Mouse (Mus musculus) layer of hippocampus, postnatal 10 days (tissue): ENCODE results near the gene Ankrd40. TPM values are rescaled to one million over a fixed set of nuclear protein-coding genes. Genes with fewer than 3 reads are reported as not detected.

Experiments
- DNase-seq, 2 experiments: peaks; one replicate each; pipeline ENCODE4 v3.0.0; 2021; ENCODE audit warnings: low spot score in 2 of 2
- long read RNA-seq: library from polyadenylated mRNA; stranded (forward); transcript quantifications from one replicate; pipeline ENCODE4 v2.0.0, GENCODE M21; 2023
- total RNA-seq, 2 experiments: library from RNA; stranded (reverse); gene quantifications; 2 replicates each; pipeline ENCODE4 v1.2.3; 2021

Ankrd40 gene
- total RNA-seq: 10 to 100 TPM; 74.1 to 83.6 TPM
- long read RNA-seq, transcript Ankrd40-203 (5 exons, 3,487 nt): major isoform, 65 of 78 reads
- long read RNA-seq, partial matches to known transcripts: 4 of 78 reads
- long read RNA-seq, other reads (novel, unspliced or antisense): 6 of 78 reads

DNA sequence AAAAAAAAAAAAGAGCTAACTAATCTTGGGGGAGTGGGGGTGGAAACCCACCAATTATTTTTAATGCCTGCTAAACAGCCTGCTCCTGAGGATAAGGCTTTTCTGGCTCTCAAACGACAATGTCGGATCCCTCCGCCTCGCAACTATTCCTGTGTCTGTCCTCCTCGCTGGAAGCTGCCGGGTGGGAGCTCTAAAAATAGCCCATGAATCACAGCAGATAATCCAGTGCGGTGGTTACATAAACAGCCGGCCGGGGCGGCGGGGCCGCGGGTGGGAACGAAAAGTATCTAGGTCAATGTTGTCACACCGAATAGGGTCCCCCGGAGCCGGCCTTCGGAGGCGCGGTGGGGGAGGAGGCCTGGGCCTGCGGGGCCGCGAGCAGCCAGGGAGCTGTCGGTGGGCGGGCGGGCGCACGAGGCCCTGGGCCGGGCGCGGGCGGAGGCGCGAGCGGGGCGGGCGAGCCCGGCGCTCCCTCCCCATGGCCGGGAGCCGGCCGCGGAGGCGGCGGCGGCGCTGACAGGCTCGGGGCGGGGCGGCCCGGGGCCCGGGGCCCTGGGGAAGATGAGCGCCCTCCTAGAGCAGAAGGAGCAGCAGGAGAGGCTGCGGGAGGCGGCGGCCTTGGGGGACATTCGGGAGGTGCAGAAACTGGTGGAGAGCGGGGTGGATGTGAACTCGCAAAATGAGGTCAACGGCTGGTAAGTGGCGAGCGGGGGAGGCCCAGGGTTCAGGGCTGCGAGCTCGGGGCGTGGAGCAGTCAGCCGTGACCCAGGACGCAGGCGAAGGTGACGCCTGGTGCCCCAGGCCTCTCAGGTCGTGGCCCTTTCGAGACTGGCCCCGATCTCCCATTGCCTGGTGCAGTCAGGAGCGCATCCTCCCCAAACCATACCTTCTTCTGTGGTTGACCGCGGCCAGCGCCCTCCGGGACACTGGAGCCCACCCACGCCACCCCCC lies at the start of gene Ankrd40:
Gene Ankrd40 (plus strand): TSS at position 309 of the 951 bp plus-strand sequence.
- DNase-seq: peak; percentile 95 to 97

DNA sequence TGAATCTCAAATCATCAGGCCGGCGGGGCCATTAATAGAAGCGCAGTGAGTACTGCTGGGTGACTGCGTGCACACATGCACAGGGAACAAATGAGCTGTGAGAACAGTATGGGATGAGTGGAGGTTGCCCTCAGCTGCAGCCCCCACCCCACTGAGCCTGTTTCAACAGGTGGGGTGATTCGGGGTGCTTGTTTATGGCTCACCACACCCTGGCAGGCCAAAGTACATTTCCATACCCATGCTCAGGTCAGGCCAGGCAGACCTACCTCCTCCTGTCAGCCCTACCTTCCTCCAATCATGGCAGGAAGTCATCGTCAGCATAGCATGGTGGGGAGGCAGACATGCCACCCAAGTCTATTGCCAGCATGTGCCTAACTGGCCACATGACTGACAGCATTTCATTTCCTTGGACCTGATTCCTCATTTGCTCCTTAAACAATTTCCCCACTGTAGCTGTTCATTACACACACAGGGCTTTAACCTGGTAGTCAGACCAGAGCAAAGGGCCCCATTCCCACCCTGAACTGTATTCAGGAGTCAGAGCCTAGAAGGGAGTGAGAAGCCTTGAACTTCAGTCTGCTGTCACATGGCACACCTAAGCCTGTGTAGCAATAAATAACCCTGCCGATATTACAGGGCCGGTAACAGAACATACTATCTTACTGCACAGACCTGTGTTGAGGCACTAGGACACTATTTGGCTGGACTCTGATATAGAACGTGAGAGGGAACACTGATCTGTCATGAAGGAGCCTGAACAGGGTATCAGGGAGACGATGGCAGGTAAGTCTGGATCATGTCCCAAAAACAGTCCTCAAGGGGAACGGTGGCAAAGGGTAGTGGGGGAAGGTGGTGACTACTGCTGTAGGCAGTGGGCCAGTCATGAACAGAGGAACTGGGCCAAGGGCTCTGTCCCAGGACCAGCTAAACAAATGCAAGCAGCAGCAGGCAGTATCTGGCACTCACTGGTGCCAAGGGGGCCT lies 46.3 kb upstream of the Ankrd40 start, which contains the start of gene Gm21885:
Gene Gm21885 (plus strand): TSS at position 675 of the 983 bp plus-strand sequence.
- peak; percentile 43 to 57 for DNase-seq

DNA sequence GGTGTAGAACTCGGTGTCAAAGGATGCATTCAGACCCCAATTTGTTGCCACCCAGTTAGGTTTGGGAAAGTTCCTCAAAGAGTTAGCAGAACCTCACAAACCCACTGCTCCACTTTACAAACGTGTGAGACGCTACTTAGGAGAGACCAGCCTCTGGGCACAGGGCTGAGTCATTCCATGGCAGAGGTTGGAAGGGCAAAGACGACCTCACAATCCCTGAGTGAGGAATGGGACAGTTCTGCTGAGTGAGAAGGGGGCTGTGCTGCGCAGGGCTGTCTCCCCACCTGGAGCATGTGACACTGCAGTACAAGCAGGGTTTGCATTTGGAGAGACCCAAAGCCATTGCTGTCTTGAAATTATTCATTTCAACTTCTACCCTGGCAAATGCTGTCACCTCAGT lies 45.5 kb upstream of the Ankrd40 start:
- no peak for DNase-seq

DNA sequence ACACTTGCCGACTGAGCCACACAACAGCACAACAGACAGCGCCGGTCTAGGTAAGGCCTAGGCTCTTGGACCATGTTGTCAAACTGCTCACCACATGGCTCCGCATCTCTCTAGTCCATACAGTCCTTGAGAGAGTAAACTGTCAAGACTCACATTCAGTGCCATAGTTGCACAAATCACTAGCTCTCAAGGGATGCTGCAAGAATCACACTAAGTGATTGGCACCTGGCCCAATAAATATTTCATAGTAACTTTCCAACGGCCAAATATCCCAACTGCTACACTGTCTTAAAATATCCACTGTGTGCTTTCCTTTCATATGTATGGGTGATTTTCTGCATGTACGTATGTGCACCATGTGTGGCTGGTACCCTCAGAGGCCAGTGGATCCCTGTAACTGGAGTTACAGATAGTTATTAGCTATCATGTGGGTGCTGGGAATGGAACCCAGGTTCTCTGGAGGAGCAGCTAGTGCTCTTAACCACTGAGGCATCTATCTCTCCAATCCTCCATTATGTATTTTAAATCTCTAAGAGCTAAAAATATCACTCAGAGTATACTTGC lies 44.2 kb upstream of the Ankrd40 start:
- no peak for DNase-seq

DNA sequence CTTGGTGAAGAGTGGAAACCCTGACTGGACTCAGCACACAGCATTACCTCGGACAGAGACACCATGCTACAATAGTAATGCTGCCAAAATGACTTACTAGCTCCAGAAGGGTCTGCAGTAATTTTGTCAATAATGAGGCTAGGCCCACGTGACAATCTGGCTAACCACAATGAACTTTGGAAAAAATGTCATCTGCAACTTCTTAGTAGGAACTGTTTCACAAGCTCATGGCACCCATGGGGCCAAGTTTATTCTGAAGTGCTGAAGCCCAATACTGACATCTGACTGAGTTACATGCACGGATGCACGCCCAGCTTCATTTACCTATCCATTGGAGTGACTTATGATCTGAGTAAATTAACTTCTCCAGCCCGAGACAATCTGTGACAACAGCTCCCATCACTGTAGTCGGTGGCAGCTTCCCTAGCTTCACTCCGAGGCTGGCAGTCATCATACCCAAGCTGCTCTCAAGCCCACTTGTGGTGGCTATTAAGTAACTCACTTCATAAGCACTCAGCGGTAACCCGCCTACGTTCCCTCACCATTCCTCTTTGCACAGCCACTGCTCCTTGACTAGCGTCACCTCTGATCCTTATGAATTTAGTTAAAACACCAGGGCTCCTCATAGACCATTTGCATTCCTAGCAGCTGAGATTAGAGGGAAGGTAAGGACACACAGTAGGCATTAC lies 41.8 kb upstream of the Ankrd40 start:
- DNase-seq: peak in 1 of 2 experiments; percentile 27

DNA sequence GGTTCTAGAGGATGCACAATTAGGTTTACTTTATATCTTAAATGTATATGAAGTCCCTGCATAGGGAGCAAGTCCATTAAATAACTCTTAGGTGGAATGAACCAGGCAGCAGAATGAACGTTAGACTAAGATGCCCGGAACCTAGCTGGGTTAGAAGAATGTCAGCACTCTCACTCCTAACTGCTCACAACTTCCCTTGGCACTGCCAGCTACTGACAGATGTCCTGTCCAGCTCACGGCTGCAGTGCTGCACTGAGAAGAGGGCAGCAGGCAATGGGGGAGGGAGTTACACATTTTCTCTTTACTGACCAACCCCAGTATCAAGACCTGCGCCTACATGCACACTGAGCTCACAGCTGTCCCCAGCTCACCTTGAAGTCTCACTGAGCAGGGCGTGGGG lies 40.7 kb upstream of the Ankrd40 start:
- no peak for DNase-seq

DNA sequence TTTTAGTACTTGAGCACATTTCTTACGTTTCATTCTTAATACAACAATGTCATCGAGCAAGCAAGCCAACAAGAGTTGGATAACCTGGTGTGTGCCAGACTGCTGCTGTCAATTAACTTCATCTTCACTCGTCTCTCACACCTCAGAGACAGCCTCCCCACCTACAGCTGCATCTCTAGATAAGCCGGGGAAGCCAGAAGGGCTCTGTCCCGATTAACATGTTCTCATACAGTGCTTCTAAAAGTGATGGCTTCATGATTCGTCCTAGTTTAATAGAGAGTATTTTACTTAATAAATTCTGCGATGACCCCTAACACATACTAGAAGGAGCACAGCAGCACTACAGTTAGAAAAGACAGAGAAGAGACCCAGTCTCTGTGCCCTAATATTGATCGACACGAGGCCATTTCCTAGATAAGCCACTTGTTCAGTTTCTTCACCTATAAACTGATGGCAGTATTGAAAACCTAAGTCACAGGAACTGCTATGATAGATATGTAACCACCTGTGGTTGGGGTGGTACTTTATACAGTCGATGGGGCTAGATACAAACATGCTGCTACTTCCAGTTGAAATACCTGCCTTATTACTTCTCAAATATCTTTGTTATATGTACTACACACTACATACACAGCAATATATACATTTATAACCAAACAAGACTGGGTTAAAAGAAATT lies 37.6 kb upstream of the Ankrd40 start:
- no peak for DNase-seq

DNA sequence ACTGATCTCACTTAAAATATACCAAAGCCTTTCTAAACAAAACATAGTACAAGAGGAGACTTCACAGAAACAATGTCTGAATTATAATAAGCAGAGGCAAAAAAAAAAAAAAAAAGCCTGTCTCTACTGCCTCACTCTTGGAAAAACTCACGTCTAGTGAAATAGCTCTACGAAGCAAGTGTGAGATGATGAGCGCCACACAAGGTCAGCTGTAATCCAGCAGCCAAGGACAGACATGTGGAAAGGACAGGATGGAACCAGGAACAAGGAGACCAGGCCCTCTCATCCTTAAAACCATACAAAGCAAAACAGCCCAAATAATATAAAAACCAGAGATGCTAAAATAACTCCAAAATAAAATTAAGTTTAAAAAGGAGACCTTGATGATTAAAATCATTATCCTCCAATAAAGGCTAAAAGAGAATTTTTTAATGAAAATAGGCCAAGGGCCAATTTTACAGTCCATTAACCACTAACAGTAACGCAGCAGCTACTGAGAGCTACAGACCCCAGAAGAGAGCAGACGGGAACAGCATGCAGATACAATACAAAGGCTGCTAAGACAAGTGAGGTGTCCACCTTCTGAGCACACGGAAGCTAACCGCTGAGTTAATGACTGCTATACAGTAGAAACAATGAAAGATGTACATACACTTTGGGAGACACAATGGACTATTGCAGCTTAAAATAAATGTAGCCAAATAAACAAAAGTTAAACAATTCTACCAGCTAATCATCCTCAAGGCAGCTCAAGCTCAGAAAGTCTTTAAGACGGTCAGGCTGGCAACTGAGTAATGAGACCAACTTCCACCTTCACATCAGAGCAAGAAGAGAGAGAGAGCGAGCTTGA lies 32.6 kb upstream of the Ankrd40 start:
- DNase-seq: no peak

DNA sequence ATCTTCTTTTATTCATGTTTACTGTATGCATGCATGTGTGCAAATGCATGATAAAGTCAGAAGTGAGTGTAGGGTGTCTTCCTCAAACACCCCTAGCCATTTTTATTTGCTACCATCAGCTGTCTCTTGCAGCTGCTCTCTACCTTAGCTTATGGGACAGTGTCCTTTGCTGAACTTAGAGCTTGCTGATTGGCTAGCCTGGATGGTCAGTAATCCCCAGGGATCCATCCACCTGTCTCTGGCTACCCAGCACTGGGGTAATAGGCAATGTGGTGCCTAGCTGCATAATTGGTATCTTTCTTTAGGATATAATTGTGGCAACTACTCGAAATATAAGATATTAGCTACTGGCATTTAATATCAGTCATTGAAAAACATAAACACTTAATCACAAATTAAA lies 15.1 kb upstream of the Ankrd40 start:
- no peak for DNase-seq

DNA sequence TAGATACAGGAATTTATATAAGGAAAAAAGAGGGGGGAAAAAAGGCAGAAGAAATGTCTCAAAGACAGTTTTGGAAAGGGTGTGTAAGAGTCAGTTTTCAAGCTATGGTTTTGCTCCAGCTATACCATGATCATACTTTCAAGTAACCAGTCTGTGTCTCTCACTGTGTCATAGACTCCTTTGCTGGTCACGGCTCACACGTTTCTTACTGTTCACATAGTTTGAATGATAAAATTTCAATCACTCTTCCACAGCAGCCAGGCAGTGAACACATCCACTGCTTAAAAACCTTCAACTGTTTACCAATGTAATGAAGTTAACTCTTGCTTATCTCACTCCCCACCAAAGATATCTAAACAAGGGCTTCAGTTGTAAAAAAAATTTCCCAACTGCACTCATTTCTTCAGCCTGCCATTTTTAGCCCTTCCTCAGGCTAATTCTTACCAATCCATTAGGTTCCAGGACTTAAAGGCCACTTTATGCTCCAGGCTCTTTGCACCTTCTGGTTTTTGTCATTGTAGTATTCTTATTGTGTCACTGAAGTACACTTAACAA lies 13.6 kb upstream of the Ankrd40 start:
- DNase-seq: no peak

DNA sequence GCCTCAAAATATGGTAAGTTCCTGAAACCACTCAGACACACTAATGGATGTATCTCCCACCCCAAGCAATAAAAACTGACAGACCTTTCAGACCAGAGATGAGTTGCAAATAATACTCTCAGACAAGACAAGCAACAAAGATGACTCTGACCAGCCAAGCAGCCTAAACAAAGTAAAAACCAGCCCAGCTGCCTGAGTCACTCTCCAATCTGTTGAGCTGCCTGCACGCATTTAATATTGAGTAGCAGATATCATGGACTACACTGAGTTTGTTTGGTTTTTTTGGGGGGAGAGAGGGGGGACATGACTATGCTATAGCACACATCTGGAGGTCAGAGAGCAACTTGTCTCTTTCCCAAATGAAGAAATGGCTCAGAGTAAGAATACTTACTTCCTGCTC lies 12.5 kb upstream of the Ankrd40 start:
- DNase-seq: no peak

DNA sequence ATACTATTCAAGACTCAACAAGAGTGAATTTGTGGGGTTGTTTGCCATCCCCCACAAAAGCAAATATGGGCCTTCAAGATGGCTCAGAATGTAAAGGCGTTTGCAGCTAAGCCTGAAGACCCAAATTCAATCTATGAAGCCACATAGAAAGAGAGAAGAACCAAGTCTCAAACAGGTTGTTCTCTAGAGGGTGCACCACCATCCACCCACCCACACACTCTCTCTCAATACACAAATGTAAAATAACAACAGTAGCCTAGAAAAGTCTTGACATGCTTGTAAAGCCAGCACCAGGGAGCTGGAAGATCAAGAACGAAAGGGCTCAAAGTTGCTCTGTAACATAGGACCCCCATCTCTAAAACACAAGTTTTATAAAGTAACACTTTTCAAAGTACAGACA lies 11.3 kb upstream of the Ankrd40 start:
- no peak for DNase-seq

DNA sequence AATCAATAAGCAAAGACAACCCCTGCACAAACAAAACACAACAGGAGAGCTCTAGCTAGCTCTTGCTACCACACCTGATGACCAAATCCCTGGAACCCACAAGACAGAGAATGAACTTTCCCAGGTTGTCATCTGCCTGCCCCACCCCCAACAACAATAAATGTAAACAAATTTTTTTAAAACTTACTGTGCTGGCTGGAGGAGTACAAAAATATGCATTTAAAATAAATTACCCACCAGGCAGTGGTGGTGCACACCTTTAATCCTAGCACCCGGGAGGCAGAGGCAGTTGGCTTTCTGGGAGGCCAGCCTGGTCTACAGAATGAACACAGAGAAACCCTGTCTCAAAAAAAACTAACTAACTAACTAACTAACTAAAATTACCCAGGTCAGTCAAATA lies 10.8 kb upstream of the Ankrd40 start:
- no peak for DNase-seq

DNA sequence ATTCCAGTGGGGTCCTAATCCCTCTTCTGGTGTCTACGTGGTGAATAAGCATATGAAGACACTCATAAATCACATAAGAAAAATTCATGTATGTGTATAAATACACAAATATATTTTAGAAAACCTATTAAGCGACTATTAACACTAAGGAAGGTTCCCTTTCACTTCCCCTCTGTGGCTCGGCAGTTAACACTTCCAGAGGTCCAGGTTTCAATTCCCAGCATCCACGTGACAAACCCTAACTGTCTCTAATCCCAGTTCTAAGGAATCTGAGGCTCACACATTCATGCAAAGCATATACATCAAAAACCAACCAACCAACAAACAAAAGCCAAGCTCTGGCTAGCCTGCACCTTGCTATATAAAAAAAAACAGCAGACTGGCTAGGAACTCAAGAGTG lies 10.3 kb upstream of the Ankrd40 start:
- DNase-seq: no peak

DNA sequence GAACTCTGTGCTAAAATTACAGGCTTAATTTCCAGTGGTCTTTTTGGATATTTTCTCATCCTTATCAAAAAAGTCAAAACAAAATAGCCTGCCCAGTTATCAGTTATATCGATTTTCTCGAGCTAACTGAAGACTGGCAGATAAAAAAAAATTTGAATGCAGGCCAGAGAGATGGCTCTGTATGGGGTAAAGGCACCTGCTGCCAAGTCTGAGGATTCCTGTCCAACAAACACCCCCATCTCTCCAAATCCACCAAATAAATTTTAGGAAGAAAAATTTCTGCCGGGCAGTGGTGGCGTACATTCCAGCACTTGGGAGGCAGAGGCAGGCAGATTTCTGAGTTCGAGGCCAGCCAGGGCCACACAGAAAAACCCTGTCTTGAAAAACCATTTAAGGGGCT lies 9.7 kb upstream of the Ankrd40 start:
- no peak for DNase-seq

DNA sequence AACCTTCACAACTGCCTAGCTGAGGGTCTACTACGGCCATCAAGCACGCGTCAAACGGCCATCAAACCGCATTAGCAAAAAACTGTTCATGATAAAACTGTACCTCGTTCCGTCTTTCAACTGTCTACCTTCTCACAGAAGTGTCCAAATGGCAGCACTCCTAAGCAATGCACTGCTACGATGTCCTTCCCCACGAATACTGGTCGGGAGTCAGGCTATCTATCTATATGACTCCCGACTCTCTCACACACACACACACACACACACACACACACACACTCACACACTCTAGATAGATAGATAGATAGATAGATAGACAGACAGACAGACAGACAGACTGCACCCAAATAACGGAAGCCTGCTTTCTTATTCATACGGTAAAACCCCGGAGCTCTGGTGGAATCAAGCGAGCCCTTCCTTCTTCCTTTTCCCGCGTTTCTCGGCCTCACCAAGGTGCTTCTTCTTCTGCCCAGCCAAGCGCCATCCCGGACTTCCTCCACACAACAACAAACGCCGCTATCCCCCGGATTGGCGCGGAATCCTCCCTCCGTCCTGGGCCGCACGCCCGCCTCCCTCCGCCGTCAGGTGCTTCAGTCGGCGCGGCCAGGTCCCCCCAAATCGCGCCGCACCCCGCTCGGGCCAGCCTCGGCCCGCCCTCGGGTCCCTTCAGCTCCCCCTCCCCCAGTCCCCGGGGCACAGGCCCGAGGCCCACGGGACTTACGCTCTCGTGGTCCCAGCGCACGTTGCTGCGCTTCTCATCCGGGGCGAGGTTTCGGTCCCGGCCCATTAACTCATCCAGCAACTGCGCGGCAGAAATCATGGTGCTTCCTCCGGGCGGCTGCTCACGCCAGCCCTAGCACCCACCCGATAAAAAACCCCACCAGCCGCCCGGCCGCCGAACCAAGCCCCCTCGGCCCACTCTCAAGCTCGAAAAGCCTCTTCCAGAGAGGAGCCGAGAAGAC lies 6.6 kb upstream of the Ankrd40 start:
- DNase-seq: no peak

DNA sequence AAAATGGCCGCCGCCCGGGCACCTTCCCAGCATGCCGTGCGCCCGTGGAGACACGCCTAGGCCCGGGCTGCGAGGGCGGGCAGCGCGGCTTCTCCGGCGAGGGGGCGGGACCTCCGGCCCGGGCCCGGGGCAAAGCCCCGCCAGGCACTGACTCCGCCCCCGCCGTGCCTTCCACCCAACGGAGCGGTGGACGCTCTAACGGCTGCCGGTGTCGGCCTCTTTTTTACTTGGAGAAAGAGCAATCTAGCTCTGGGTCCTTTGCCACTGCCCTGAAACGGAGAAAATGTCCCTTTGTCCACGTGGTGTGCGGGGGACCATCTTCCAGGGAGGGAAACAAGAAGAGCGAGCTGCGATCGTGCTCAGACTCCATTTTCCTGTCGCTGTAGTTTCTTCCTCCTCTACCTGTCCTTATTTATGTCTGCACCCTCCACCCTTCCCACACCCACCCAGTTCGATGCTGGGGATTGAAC lies 5.8 kb upstream of the Ankrd40 start, which contains the start of gene Luc7l3:
Gene Luc7l3 (minus strand): TSS at position 58 of the 470 bp plus-strand sequence.
- peak; percentile 94 to 96 for DNase-seq
